Mouse (Mus musculus): Measurements from ENCODE around the gene Otud6a.
"Not testable (repeated sequence)": the region's sequence is repeated elsewhere in the genome, so short reads cannot be mapped to it uniquely, and the experiment has no call there.

Gene Otud6a

DNA sequence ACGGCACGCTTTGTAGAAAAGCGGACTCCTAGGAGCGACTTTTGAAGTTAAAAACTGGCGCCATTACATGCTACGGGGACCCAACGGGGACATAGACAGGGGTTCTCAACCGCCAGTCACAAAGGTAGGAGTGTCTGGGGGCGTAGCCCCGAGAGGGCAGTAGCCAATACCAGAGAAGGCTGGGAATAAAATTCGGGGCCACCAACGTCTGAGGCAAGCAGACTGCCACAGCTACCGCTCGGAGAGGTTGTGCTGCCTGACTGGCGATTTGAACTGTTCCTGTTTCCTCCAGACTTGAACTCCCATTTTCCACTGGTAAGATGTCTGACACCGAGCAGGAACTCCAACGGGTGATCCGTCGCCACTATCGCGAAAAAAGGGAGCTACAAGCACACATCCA lies at the start of gene Otud6a:
Gene Otud6a, plus strand, starts transcription at position 321 of the 400 bp plus-strand sequence.
- no peak for DNase-seq

DNA sequence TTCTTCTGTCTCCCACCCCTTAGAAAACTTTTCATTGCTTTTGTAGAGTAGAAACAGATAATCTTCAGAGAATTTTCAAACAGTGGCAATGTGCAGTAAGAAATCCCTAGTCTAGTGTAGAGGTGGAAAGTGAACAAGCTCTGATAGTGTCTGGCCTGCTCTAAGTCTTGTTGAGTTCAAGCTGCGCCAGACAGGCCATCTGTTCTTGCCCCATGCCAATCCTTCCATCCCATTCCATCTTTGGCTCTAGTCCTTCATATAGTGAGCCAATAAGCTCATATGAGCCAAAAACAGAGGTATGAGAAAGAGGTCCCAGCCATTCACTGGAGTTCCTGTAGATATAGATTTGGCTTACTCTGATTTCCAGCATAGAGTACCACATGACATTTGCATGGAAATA lies 38.9 kb upstream of the Otud6a start:
- peak; percentile 48 for DNase-seq

DNA sequence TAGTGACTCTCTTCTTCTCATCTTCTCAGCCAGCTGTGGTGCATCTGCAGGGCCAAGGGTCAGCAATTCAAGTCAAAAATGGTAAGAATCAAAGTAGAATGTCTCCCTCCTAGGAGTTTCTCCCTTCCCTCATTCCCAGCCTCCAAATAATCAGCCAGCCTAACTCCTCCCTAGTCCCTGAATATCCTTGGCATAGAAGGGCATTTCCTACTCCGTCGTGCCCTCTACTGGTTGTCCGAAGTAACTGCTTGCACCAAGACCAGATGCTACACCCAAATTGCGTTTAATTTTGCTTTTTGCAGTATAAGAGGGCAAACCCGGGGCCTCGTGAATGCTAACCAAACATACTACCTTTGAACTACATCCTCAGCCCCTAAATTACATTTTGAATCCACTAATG lies 36.5 kb upstream of the Otud6a start:
- peak; percentile 8 for DNase-seq

DNA sequence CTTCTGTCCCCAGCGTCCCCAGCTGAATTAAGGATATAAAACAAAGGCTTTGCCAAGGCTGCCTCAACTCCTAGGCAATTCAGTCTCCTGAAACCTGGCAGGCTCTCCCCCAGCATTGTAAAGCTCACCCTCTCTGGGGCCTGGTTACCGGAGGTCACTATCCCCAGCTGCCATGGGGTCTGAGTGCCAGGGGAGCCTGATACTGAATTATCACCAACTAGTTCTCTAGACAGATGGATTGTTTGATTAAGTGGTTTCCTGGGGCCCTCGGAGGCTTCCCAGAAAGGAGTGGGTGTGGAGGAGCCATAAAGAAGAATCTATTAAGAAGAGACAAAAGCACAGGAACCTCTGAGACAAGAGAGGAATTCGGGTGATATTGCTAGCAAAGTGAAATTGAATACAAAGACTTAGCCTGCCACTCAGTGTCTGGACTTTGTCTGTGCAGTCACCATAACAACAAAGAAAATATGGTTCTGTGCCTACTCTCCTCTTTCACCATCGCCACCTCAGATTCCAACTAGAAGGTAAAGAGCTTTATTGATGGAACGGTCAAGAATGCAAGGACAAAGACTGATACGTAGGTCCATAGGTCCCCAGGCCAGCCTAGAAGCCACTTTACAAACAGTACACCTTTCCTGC lies 34.5 kb upstream of the Otud6a start:
- DNase-seq: no peak

DNA sequence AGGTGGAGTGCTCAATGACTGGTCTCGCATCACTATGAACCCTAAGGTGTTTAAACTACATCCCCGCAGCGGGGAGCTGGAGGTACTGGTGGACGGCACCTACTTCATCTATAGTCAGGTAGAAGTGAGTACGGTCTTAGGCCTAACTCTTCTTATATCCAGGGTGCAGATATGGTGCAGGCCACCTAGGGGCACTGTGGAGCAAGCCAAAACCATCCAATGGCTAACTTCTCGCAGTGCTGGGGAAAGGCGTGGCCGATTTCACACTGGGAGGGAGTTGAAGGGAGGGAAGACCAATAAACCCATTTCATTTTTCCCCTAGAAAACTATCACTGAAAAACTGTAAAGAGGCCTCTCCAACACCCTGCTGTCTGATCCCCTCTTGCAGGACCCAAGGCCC lies 33.8 kb upstream of the Otud6a start:
- DNase-seq: no peak

DNA sequence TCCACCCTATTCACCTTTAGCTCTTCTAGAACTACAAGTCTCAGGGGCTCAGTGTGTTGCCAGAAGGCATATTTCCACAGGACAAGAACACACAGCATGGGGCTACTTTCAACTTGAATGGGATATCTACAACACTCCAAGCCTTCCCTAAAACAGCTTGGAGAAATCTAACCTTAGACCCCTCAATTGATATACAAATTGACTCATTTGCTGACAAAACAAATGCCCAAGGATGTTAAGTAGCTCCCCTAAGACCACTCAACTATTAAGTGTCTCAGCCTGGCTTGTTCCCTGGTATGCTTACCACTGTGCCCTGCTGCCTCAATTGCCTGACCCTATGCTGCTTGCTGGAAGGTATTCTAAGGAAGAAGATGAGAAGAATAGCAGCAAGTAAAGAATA lies 27.9 kb upstream of the Otud6a start:
- DNase-seq: no peak

DNA sequence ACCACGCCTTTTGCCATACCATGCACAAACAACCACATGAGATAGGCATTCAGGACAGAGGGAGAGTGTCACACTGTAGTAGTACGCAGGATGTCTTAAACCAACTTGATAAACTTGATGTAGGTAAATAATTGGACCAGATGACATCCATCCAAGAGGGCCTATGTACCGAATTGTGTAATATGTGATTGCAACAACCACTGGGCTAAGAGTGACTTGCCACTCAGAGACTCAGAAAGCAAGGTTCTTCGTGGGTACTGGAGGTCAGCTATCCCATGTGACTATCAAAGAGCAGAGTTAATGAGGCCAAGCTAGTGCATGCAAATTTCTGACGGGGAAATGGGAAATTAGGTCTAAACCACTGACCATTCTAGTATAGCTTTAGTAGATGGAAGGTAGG lies 27.2 kb upstream of the Otud6a start:
- DNase-seq: no peak

DNA sequence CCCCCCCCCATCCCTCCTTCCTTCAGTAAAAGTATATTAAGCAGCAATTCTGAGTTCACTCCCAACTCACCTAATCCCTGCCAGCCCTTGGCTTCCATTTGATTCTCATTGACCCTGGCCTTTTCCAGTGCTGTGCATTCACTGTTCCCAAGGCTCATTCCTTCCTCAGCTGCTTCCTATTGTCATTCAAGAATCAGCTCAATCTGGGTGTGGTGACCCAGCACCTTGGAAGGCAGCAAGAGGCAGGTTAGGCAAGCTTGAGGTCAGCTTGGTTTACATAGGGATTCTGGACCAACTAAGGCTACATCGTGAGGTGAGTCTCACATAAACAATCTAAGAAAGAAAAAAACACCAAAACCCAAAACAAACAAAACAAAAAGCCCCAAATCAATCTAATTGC lies 19.6 kb upstream of the Otud6a start:
- DNase-seq: no peak

DNA sequence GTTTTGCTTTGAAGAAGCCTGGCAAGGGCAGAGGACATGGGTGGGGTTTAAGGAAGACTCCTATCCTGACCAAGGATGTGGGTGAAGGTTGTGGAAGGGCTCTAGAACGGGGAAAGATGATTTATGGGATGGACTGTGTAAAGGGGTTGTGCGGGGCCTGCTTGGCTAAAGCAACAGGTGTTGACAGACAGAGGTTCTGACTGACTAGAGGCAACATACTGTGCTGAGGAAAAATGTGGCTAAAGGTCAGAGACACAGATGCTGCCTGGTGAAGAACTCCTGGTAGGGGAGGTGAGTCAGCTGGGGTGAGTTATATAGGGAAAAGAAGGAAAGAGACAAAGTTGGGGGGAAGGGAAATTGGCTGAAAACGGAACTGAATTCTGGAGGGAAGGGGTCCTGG lies 3.5 kb downstream of the Otud6a start:
- no peak for DNase-seq

DNA sequence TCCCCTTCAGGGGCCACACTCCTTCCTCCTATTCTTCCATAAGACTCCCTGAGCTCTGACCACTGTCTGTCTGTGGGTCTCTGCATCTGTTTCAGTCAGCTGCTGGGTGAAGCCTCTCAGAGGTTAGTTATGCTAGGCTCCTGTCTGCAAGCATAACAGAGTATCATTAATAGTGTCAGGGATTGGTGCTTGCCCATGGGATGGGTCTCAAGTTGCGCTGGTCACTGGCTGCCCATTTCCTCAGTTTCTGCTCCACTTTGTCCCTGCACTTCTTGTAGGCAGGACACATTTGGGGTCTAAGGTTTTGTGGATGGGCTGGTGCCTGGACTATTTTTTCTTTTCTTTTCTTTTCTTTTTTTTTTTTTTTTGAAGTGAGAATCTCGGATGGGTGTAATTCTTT lies 13.8 kb downstream of the Otud6a start, which contains the start of gene Awat2:
Gene Awat2, minus strand, starts transcription at position 101 of the 400 bp plus-strand sequence.
- not testable (repeated sequence) for DNase-seq

DNA sequence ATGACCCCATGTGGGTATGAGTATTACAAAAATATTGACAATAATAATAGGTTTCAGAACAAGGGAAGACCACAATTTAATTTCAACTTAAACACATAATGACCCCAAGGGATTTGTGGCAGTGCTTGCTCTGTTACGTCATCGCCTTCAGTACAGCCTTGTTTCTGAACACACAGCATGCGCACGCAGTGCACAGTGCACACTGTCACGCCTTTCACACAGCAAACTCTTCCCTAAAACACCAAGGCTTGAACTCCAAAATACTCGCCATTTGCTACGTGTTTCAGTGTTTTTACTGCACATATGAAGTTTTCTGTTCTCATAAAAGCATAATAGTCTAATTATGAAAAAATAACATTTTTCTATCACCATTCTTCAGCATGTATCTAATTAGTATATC lies 14.7 kb downstream of the Otud6a start:
- DNase-seq: no peak

DNA sequence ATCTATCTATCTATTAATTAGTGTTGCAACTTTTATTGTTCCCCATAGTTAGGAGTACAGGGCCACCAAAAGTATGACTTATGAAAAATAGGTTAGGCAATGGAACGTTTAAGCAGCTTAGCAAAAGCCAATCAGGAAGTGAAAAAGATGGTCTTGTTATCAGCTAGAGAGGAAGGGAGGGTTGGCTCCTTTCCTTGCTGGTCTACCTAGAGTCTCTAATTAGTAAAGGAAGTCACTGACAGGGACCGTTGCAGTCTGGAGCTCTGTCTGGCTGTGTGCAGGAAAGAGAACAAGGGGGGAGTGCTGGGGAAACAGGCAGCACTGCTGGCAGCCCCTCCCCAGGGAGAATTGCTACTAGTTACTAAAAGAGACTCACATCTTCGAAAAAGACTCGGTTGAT lies 39.2 kb downstream of the Otud6a start:
- DNase-seq: no peak

DNA sequence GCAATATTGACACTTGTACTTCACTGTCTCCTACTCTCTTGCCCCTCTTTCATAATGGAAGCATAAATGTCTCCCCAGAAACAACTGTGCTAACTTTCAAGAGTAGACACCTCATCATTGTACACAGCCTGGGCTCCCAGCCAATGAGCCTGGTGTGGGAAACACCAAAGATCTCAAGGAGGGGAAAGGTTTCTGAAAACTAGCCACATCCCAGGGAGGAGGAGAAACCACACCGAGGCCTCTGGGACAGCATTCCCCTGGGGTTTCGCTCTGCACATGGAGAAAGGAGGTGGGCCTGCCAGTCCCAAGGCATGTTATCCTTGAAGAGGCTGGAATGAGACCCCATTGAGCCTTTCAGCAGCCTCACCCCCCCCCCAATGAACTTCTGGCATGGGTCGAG lies 41.3 kb downstream of the Otud6a start:
- no peak for DNase-seq

DNA sequence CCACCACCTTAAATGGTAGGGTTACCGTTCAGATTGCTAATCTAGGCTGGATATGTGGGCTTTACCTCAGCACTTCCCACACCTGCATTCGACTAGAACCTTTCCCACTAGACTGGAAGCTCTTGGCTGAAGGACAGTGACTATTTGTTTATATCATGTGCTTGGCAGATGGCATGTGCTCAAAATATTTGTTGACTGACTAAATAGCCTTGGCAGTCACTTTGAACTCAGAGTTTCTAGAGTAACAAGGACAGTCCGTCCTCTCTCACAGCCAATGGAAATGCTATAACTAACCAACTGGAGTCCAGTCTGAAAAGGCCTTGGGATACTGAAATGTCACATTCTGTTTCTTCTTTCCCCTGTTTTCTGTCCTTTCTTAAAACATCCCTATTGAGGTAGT lies 42.7 kb downstream of the Otud6a start:
- DNase-seq: no peak

DNA sequence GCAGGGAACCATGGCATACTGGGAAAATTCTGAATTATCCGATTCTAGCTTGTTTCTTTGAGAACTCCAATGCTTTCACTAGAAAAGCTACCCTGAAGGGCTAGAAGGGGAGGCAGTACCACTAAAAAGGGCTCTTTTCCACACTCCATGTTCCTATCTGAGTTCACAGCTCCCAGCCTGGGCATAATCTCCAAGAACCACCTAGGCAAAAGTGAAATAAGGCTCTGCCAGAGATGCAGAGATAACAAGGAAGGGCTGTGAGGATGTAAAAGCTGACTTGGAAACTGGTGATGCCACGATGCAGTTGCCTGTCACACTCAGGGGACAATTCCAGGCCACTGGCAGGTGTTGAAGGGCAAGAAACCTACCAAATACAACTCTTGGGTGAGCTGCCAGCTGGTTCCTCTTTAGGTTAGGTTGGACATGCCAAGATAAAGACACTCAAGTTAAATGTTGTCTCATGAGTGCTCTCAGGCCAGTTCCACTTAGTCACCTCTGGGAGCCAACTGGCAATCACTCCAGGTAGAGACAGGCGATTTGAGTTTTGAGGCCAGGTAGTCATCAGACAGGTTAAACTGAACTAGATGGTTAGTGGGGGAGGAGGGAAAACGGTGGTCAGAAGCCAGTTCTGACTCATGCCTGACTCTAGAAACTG lies 46.9 kb downstream of the Otud6a start:
- DNase-seq: no peak
